Mouse (Mus musculus) kidney, adult 2 months (tissue): ENCODE results near the gene Bmp4. TPM values are rescaled to one million over a fixed set of nuclear protein-coding genes. Genes with fewer than 3 reads are reported as not detected.
A peak's percentile ranks its signal among the peaks of the same experiment; 100 is the strongest.

ENCODE experiments used
- DNase-seq: peaks from one replicate; pipeline ENCODE4 v3.0.0; 2021
- H3K27ac ChIP-seq: fragments of 200-500 bp; 2 replicates; pipeline ENCODE4 v1.5.1; 2012; ENCODE audit warnings: low read depth, low read length, control low read depth, inconsistent platforms; ENCODE audit not compliant: insufficient read depth
- H3K27me3 ChIP-seq: fragments of 200-500 bp; replicated peaks from 2 replicates; pipeline ENCODE4 v1.6.1; 2012; ENCODE audit warnings: mild to moderate bottlenecking, moderate library complexity, low read length, inconsistent platforms; ENCODE audit not compliant: control insufficient read depth, insufficient read depth
- H3K36me3 ChIP-seq: fragments of 200-500 bp; 2 replicates; pipeline ENCODE4 v1.6.1; 2012; ENCODE audit warnings: mild to moderate bottlenecking, moderate library complexity, low read length, inconsistent platforms; ENCODE audit not compliant: control insufficient read depth, insufficient read depth
- H3K4me1 ChIP-seq: fragments of 200-500 bp; 2 replicates; pipeline ENCODE4 v1.6.1; 2011; ENCODE audit warnings: low read length; ENCODE audit not compliant: control insufficient read depth, insufficient read depth
- H3K4me3 ChIP-seq: fragments of 200-500 bp; 2 replicates; pipeline ENCODE4 v1.5.1; 2011; ENCODE audit warnings: mild to moderate bottlenecking, low read depth, low read length, control low read depth; ENCODE audit not compliant: insufficient read depth
- CTCF ChIP-seq: fragments of 200-500 bp; conservative IDR thresholded peaks from 2 replicates; pipeline ENCODE4 v1.5.1; 2011; ENCODE audit warnings: low read depth, mild to moderate bottlenecking, control low read depth, low read length, moderate library complexity, mixed read lengths; ENCODE audit not compliant: insufficient read depth, insufficient read length
- POLR2A ChIP-seq: fragments of 200-500 bp; IDR thresholded peaks from one replicate; pipeline ENCODE4 v1.6.1; 2011; ENCODE audit warnings: low read depth, low read length, control low read depth
- WGBS: fragments of 180-500 bp; shearing (Covaris S2); methylation state at CpG from one replicate; pipeline ENCODE4 v1.1.7; 2018; 5-methylcytosine and 5-hydroxymethylcytosine counted together
- polyA plus RNA-seq: library from polyadenylated mRNA; depleted of rRNA; stranded (reverse); fragments of >200 nt; gene quantifications from 2 replicates; pipeline ENCODE4 v1.2.3, GENCODE M21; 2012; rRNA removed

The Bmp4 gene
- polyA plus RNA-seq = 134 and 149 TPM in 2 replicates

- TF ChIP-seq POLR2A (peak; percentile 35), CTCF (no peak)
- Histone ChIP-seq H3K27me3 (no peaks in the 10 kb centered on the region), H3K4me3 (peak within 1 kb of the TSS; percentile 51), H3K4me1 (peaks cover 3% of the 10 kb centered on the region), H3K27ac (peak within 1 kb of the TSS; percentile 51), H3K36me3 (no peaks in the 10 kb centered on the region; the same call in 1 of the 2 replicates)
- WGBS = 25% methylated on average over 26 of the region's 26 CpGs
- DNase-seq = peak; percentile 67
Measured at GRCm38 (mm10) chr14:46390249-46390775, at the start of gene Bmp4. Bmp4 (minus strand) TSS chr14:46390669.

- Histone ChIP-seq H3K4me1 (no peaks in the 10 kb centered on the region), H3K27me3 (no peaks in the 10 kb centered on the region), H3K4me3 (no peak overlapping the region), H3K27ac (no peak overlapping the region), H3K36me3 (no peaks in the 10 kb centered on the region)
- DNase-seq = no peak
- WGBS = 88% methylated on average over 5 of the region's 5 CpGs
- TF ChIP-seq CTCF = no peak
- no peak for TF ChIP-seq POLR2A
Measured at GRCm38 (mm10) chr14:46439461-46440048, 49.1 kb upstream of the Bmp4 start.

- H3K27me3 ChIP-seq = no peaks in the 10 kb centered on the region
- peak; percentile 4 for DNase-seq
- H3K36me3 ChIP-seq = no peaks in the 10 kb centered on the region
- H3K27ac ChIP-seq = no peak overlapping the region
- no peaks in the 10 kb centered on the region for H3K4me1 ChIP-seq
- TF ChIP-seq CTCF (no peak), POLR2A (no peak)
- WGBS = 25% methylated on average over 9 of the region's 9 CpGs
- no peak overlapping the region for H3K4me3 ChIP-seq
Measured at GRCm38 (mm10) chr14:46436471-46437090, 46.1 kb upstream of the Bmp4 start.

- no peaks in the 10 kb centered on the region for H3K36me3 ChIP-seq
- WGBS = 95% methylated on average over 5 of the region's 5 CpGs
- H3K4me1 ChIP-seq = no peaks in the 10 kb centered on the region
- no peak for DNase-seq
- H3K4me3 ChIP-seq = no peak overlapping the region
- H3K27me3 ChIP-seq = no peaks in the 10 kb centered on the region
- no peak overlapping the region for H3K27ac ChIP-seq
- TF ChIP-seq CTCF (no peak), POLR2A (no peak)
Measured at GRCm38 (mm10) chr14:46430231-46430630, 39.8 kb upstream of the Bmp4 start.

GRCm38 (mm10) chr14:46427251-46427650 is 36.8 kb upstream of the Bmp4 start:
- Histone ChIP-seq H3K4me3 (no peak overlapping the region), H3K36me3 (no peaks in the 10 kb centered on the region), H3K27ac (no peak overlapping the region), H3K4me1 (no peaks in the 10 kb centered on the region), H3K27me3 (no peaks in the 10 kb centered on the region)
- TF ChIP-seq POLR2A (no peak), CTCF (no peak)
- 94% methylated on average over 13 of the region's 13 CpGs for WGBS
- no peak for DNase-seq

- Histone ChIP-seq H3K27me3 (no peaks in the 10 kb centered on the region), H3K4me3 (no peak overlapping the region), H3K27ac (no peak overlapping the region), H3K4me1 (no peaks in the 10 kb centered on the region), H3K36me3 (no peaks in the 10 kb centered on the region)
- WGBS = 86% methylated on average over 3 of the region's 3 CpGs
- TF ChIP-seq POLR2A = no peak
- no peak for TF ChIP-seq CTCF
- no peak for DNase-seq
Measured at GRCm38 (mm10) chr14:46421823-46422222, 31.4 kb upstream of the Bmp4 start.

- H3K4me3 ChIP-seq = no peak overlapping the region
- H3K4me1 ChIP-seq = no peaks in the 10 kb centered on the region
- no peak for TF ChIP-seq CTCF
- no peak for TF ChIP-seq POLR2A
- H3K27me3 ChIP-seq = no peaks in the 10 kb centered on the region
- DNase-seq = peak; percentile 62
- WGBS = 37% methylated on average over 11 of the region's 11 CpGs
- no peak overlapping the region for H3K27ac ChIP-seq
- no peaks in the 10 kb centered on the region for H3K36me3 ChIP-seq
Measured at GRCm38 (mm10) chr14:46419269-46419668, 28.8 kb upstream of the Bmp4 start.
